In genomic region chr1:156495025-156495424, GRCm38 (mm10) we compare ENCODE assay signal across 16 mouse cellular contexts. TPM values are rescaled to one million over a fixed set of nuclear protein-coding genes. Genes with fewer than 3 reads are reported as not detected.
DNase-seq lines count a peak whose midpoint lies in the region; TF ChIP-seq lines count a peak whose summit lies in the region.
"Had no signal": no experiment of that assay in that cellular context is flagged by ENCODE, and none has a peak within 500 bp of the region (broad histone marks: within the 10 kb centered on the region; RNA-seq: fewer than 3 reads in every experiment).

No protein-coding gene starts in this region.

- peak in 1 of 2 experiments; percentile 6 for DNase-seq in layer of hippocampus, adult 2 months (ENCODE audit: low spot score in 2 of 2)
- DNase-seq in layer of hippocampus, adult 11-12 months (ENCODE audit: low spot score), result no peak
- DNase-seq in testis, postnatal 14 days (ENCODE audit: low spot score), result no peak
- DNase-seq in retina, embryonic 14.5 days (ENCODE audit: low spot score), result no peak
- DNase-seq: adrenal gland, postnatal 10 days; cerebellum, adult 11-12 months; cerebellum, adult 9-10 months; cerebellum, postnatal 25 days; gastrocnemius, postnatal 36 days; heart, adult 11 months; heart, postnatal 10 days; heart, postnatal 4 days had no signal

- peak overlapping the region; percentile 59; the same call in 1 of the 2 replicates for H3K27ac ChIP-seq in layer of hippocampus, adult 2 months
- peak overlapping the region; percentile 44; the same call in 1 of the 2 replicates for H3K27ac ChIP-seq in testis, adult 2 months (ENCODE audit: control insufficient read depth, insufficient read depth, low read depth, low read length)
- H3K27ac ChIP-seq: embryonic facial prominence, embryonic 13.5 days; hindbrain, embryonic 12.5 days had no signal

- H3K4me1 ChIP-seq in testis, adult 2 months (ENCODE audit: control insufficient read depth, insufficient read depth, low read length), result peaks cover 5% of the 10 kb centered on the region
- H3K4me1 ChIP-seq: embryonic facial prominence, embryonic 13.5 days; hindbrain, embryonic 12.5 days had no signal

- peak overlapping the region; percentile 70 for H3K4me2 ChIP-seq in myocyte (ENCODE audit: low read depth)
- H3K4me2 ChIP-seq: embryonic facial prominence, embryonic 13.5 days; hindbrain, embryonic 12.5 days had no signal

- no peak overlapping the region for H3K4me3 ChIP-seq in layer of hippocampus, adult 2 months
- no peak overlapping the region for H3K4me3 ChIP-seq in testis, adult 2 months (ENCODE audit: control insufficient read depth, low read depth, low read length)
- H3K4me3 ChIP-seq in myocyte, result no peak overlapping the region
- H3K4me3 ChIP-seq: embryonic facial prominence, embryonic 13.5 days; hindbrain, embryonic 12.5 days had no signal

- TF ChIP-seq CTCF in layer of hippocampus, adult 2 months (conservative IDR thresholded peaks at IDR 0.05), result no peak
- no peak for TF ChIP-seq CTCF in testis, adult 2 months (IDR thresholded peaks at IDR 0.05; ENCODE audit: control insufficient read depth, insufficient read depth, insufficient replicate concordance, low read depth, low read length)

- no peaks in the 10 kb centered on the region for H3K36me3 ChIP-seq in testis, adult 2 months (ENCODE audit: control insufficient read depth, insufficient read depth, low read length)
- H3K36me3 ChIP-seq in myocyte (ENCODE audit: control insufficient read depth, insufficient read depth), result no peaks in the 10 kb centered on the region
- H3K36me3 ChIP-seq: embryonic facial prominence, embryonic 13.5 days; hindbrain, embryonic 12.5 days had no signal

- no peaks in the 10 kb centered on the region for H3K27me3 ChIP-seq in testis, adult 2 months (ENCODE audit: control insufficient read depth, insufficient read depth, low read length)
- no peaks in the 10 kb centered on the region for H3K27me3 ChIP-seq in myocyte (ENCODE audit: control insufficient read depth, insufficient read depth, insufficient read length)
- H3K27me3 ChIP-seq: embryonic facial prominence, embryonic 13.5 days; hindbrain, embryonic 12.5 days had no signal

- H3ac ChIP-seq in myocyte (ENCODE audit: control insufficient read depth, insufficient read length), result no peak overlapping the region

- TF ChIP-seq POLR2A in testis, adult 2 months (IDR thresholded peaks at IDR 0.05; ENCODE audit: control insufficient read depth, low read depth, low read length), result no peak
- TF ChIP-seq POLR2A in myocyte (IDR thresholded peaks at IDR 0.05; ENCODE audit: insufficient read length, low read depth), result no peak

- no peaks in the 10 kb centered on the region for H3K79me2 ChIP-seq in myocyte (ENCODE audit: control insufficient read depth, insufficient read depth)

TF ChIP-seq in myocyte, 11 proteins besides CTCF, POLR2A, EP300 and RAD21:
- peak; percentile 60 to 73 (median 71) for TF ChIP-seq MYOD1 (IDR thresholded peaks at IDR 0.05; ENCODE audit: control insufficient read depth in 1 of 3, insufficient read length in 2 of 3, low read depth in 2 of 3)
- TF ChIP-seq TCF12 (IDR thresholded peaks at IDR 0.05; ENCODE audit: insufficient read depth, poor library complexity, severe bottlenecking), result no peak

RNA-seq across cellular contexts. Expression of gene Soat1, which starts 20.9 kb away (rescaled TPM):
- total RNA-seq in layer of hippocampus, adult 2 months (2021), result 10 to 100 TPM; 49.3 to 55.9 TPM
- polyA plus RNA-seq in testis, adult 2 months (2012; rRNA removed), result 32.4 and 34.4 TPM in 2 replicates
- 42.2 TPM for polyA plus RNA-seq in myocyte (2012; fragmentation: generic; extraction: Trizol)

RNA-seq across cellular contexts. Expression of gene Gm10031, which starts 28.8 kb away (rescaled TPM):
- total RNA-seq in layer of hippocampus, adult 2 months (2021), result 10 to 100 TPM; 40.4 to 44.5 TPM
- polyA plus RNA-seq in testis, adult 2 months (2012; rRNA removed), result 4.0 and 4.3 TPM in 2 replicates
- 3.6 TPM for polyA plus RNA-seq in myocyte (2012; fragmentation: generic; extraction: Trizol)
